Mouse (Mus musculus): ENCODE results near the gene Casp8.
"Not testable (repeated sequence)": the region's sequence is repeated elsewhere in the genome, so short reads cannot be mapped to it uniquely, and the experiment has no call there.

The Casp8 gene

DNA sequence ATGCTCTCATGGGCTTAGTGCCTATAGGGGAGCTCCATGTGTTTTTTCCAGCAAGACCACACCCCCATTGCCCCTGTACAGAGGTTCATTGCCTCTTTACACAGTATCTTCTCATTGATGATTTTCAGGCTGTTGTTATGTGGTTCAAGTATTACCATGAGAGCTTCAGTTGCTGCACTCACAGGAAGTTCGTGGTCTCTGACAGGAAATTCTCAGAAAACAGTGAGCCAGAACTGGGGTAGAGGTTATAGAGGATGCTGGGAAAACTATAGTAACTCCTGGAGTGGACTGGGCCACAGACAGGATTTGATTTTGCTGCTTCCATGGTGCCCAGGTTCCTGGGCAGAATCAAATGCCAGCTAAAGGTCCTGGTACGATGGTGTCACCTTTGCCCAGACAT, 2.2 kb downstream of the Casp8 start:
- in situ Hi-C loops (cut with MboI, MseI): no loop called here

- in situ Hi-C loops (cut with MboI, MseI): no loop called here
Measured at GRCm38 (mm10) chr1:58798911-58799310, 3.7 kb downstream of the Casp8 start.

DNA sequence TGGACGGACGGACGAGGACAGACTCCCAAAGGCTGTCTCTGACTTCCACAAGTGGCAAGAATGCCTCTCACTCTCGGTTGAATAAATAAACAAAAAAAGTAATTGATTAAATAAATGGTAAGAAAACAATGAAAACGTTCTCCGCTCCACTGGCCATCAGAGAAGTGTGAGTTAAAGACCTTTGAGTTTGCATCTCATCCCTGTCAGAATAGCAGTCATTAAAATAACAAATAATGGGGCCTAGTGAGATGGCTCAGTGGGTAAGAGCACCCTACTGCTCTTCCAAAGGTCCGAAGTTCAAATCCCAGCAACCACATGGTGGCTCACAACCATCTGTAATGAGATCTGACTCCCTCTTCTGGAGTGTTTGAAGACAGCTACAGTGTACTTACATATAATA, 5.5 kb downstream of the Casp8 start:
- in situ Hi-C loops (cut with MboI, MseI): not testable (repeated sequence)

- in situ Hi-C loops (cut with MboI, MseI): no loop called here
Measured at GRCm38 (mm10) chr1:58801558-58802285, 6.5 kb downstream of the Casp8 start.

GRCm38 (mm10) chr1:58802322-58803273, 7.4 kb downstream of the Casp8 start:
- in situ Hi-C loops (cut with MboI, MseI): no loop called here

- in situ Hi-C loops (cut with MboI, MseI): no loop called here
Measured at GRCm38 (mm10) chr1:58803531-58803930, 8.4 kb downstream of the Casp8 start.

GRCm38 (mm10) chr1:58806651-58807050, 11.5 kb downstream of the Casp8 start:
- in situ Hi-C loops (cut with MboI, MseI): no loop called here

DNA sequence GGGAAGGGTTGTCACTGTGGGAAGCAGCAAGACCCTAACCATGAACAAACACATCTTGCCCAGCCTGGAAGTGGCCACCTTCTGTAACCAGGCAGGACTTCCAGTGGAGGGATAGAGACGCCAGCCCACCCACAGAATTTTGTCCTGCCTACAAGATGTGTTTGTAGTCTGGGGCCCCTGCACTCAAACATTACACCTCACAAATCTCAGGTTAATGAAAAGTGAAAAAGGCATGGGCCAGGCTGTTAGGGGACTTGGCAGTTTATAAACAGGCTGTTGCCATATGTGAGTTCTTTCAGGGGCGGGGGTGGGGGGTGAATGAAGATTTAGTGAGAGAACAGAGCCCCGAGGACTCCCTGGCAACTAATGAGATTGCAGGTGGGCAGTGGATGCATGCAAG, 31.1 kb downstream of the Casp8 start:
- in situ Hi-C loops (cut with MboI, MseI): loop anchor here (5.0 kb wide), 1 partner anchor 66 kb away; no protein-coding TSS in a partner anchor

- in situ Hi-C loops (cut with MboI, MseI): no loop called here
Measured at GRCm38 (mm10) chr1:58830741-58831140, 35.6 kb downstream of the Casp8 start.

- in situ Hi-C loops (cut with MboI, MseI): no loop called here
Measured at GRCm38 (mm10) chr1:58832198-58832597, 37.0 kb downstream of the Casp8 start.

GRCm38 (mm10) chr1:58856811-58857210, 61.6 kb downstream of the Casp8 start:
- in situ Hi-C loops (cut with MboI, MseI): not testable (repeated sequence)

DNA sequence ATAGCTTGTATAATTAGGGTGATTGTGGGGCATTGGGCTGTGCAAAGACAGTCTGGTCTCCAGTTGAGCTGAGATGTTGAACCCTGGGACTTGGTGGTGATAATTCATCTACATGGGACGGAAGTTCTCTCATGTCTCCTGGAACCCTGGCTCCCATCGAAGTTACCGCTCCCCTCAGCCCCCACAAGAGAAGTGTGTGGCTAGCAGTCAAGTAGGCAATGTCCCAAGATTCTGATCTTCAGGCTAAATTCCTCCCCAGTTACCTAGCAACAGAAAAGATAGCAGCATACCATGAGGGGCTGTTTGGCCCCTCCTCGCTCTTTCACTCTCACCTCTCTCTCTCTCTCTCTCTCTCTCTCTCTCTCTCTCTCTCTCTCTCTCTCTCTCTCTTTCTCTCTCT, 64.0 kb downstream of the Casp8 start:
- in situ Hi-C loops (cut with MboI, MseI): not testable (repeated sequence)

DNA sequence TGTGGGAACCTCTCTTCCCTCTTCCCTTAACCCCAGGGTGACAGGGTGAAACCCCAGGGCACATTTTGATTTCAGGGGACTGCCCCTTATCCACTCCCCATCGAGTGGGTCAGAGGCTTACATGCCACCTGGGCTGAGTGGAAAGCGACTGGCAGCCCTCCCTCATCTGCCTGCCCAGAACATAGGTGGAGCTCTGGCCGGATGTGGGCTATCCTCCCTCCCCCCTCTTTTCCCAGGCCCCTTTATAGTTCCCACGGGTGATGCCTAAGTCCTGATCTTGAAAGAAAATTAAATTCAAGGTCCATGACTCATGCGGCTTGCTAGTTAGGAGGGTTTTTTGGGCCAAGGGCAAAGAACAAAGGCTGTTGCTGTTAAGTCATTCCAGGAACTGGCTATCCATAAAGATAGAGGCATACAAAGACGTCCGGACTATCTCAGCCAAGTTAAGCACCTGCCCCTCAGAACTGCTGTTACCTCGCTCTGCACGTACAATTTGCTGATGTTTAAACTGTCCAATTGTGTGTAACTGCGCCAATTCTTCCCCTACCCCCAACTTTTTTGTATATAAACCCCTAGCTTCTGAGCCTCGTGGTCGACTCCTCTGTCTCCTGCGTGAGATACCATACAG, 64.7 kb downstream of the Casp8 start:
- in situ Hi-C loops (cut with MboI, MseI): not testable (repeated sequence)

- in situ Hi-C loops (cut with MboI, MseI): not testable (repeated sequence)
Measured at GRCm38 (mm10) chr1:58860586-58860985, 65.4 kb downstream of the Casp8 start.

GRCm38 (mm10) chr1:58876500-58876899, 81.3 kb downstream of the Casp8 start:
- in situ Hi-C loops (cut with MboI, MseI): not testable (repeated sequence)

GRCm38 (mm10) chr1:58879291-58879690, 84.1 kb downstream of the Casp8 start:
- in situ Hi-C loops (cut with MboI, MseI): not testable (repeated sequence)

DNA sequence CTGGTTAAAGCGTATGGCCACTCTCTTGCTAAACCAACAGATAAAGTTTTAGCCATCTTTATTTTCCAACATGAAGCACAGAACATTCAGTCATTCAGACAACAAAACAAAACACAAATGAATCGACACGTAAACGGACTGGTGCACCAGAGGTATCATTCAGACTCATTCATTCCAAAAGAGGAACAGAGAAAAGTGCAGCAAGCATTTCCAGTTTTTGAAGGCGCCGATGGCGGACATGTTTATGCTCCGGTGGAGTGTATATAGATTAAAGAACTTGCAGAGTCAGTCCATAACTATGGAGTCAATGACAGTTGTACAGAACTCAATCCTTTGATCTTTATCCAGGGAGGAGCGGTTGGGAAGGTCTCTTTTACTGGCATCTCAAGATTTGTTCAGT, 88.1 kb downstream of the Casp8 start:
- in situ Hi-C loops (cut with MboI, MseI): not testable (repeated sequence)

DNA sequence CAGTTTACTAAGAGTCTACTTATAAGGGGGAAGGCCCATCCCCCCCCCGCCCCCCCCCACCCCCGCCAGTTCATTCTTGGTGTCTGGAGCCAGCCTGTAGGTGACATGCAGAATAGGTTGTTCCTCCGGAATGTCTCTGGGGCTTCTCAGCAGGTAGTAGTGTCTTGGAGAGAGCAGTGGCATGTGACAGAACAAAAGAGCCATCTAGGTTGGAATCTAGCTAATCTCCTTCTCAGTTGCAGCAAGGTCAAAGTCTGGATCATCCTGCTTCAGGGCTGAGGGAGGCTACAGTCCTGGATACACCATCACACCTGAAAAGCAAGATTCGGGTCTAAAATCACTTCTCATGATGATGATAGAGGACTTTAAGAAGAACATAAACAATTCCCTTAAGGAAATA, 90.5 kb downstream of the Casp8 start:
- in situ Hi-C loops (cut with MboI, MseI): no loop called here

GRCm38 (mm10) chr1:58889826-58890546, 94.8 kb downstream of the Casp8 start:
- in situ Hi-C loops (cut with MboI, MseI): loop anchor here (5.0 kb wide), 1 partner anchor 63 kb away; no protein-coding TSS in a partner anchor

DNA sequence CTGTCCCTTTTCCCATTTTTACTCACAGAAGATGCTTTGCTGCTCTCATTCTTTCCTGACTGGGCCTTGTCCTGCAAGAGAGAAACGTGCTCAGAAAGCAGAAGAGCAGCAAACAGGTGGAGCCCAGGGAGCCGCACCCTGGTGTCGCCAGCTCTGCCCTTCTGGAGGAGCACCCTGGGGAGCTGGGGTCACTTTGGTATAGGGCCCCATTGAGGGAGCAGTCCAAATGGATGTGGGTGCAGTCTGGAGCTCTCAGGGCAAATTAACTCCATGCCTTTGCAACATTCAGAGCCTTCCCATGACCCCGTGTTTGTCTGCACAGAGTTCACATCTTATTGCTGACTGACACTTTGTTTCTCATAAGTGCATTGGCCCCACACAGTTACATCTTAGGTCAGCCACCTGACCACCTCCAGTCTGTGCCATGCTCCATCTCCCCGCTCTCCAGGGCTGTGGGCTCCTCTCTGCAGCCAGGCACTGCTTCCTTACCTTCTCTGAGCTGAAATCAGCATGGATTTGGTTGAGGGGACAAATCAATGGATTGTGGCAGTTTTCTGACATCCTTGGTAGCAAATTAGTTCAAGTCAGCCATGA, 95.6 kb downstream of the Casp8 start:
- in situ Hi-C loops (cut with MboI, MseI): loop anchor here (5.0 kb wide), 1 partner anchor 63 kb away; no protein-coding TSS in a partner anchor

Data from T-helper 1 cell (primary cell).